Mouse (Mus musculus) embryonic facial prominence, embryonic 15.5 days (tissue): ENCODE measurements around the gene Clk1. TPM values are rescaled to one million over a fixed set of nuclear protein-coding genes. Genes with fewer than 3 reads are reported as not detected.

Experiments
- ATAC-seq: fragments of 200-750 bp; cut with Nextera tagmentation; 2 replicates; pipeline ENCODE4 v1.8.0; 2017; ENCODE audit warnings: low read depth, moderate TSS enrichment; ENCODE audit not compliant: insufficient number of reproducible peaks, low FRiP score, low TSS enrichment
- H3K27ac ChIP-seq: fragments of 300-500 bp; sonication (generic); replicated peaks from 2 replicates; pipeline ENCODE4 v1.5.1; 2015; ENCODE audit warnings: mild to moderate bottlenecking, inconsistent platforms
- H3K27me3 ChIP-seq: fragments of 300-500 bp; sonication (generic); 2 replicates; pipeline ENCODE4 v1.6.1; 2015; ENCODE audit warnings: inconsistent platforms
- H3K36me3 ChIP-seq: fragments of 300-500 bp; sonication (generic); 2 replicates; pipeline ENCODE4 v1.6.1; 2015; ENCODE audit warnings: mild to moderate bottlenecking, inconsistent platforms
- H3K4me1 ChIP-seq: fragments of 300-500 bp; sonication (generic); 2 replicates; pipeline ENCODE4 v1.6.1; 2015; ENCODE audit warnings: inconsistent platforms
- H3K4me2 ChIP-seq: fragments of 300-500 bp; sonication (generic); replicated peaks from 2 replicates; pipeline ENCODE4 v1.6.1; 2015; ENCODE audit warnings: mild to moderate bottlenecking, inconsistent platforms
- H3K4me3 ChIP-seq: fragments of 300-500 bp; sonication (generic); replicated peaks from 2 replicates; pipeline ENCODE4 v1.5.1; 2015; ENCODE audit warnings: mild to moderate bottlenecking, inconsistent platforms
- H3K9ac ChIP-seq: fragments of 300-500 bp; sonication (generic); 2 replicates; pipeline ENCODE4 v1.6.1; 2015; ENCODE audit warnings: inconsistent platforms
- H3K9me3 ChIP-seq: fragments of 300-500 bp; sonication (generic); replicated peaks from 2 replicates; pipeline ENCODE4 v1.6.1; 2016; ENCODE audit warnings: inconsistent platforms
- WGBS: fragments of 180-500 bp; shearing (Covaris S2); methylation state at CpG from one replicate; pipeline ENCODE4 v1.1.7; 2015; 5-methylcytosine and 5-hydroxymethylcytosine counted together
- polyA plus RNA-seq: library from polyadenylated mRNA; unstranded; fragments of >200 nt; fragmentation: Nextera tagmentation; extraction: Ambion mirVana; gene quantifications from 2 replicates; pipeline ENCODE4 v1.2.1, GENCODE M21; 2015

Gene Clk1
- 197 and 201 TPM in 2 replicates for polyA plus RNA-seq

DNA sequence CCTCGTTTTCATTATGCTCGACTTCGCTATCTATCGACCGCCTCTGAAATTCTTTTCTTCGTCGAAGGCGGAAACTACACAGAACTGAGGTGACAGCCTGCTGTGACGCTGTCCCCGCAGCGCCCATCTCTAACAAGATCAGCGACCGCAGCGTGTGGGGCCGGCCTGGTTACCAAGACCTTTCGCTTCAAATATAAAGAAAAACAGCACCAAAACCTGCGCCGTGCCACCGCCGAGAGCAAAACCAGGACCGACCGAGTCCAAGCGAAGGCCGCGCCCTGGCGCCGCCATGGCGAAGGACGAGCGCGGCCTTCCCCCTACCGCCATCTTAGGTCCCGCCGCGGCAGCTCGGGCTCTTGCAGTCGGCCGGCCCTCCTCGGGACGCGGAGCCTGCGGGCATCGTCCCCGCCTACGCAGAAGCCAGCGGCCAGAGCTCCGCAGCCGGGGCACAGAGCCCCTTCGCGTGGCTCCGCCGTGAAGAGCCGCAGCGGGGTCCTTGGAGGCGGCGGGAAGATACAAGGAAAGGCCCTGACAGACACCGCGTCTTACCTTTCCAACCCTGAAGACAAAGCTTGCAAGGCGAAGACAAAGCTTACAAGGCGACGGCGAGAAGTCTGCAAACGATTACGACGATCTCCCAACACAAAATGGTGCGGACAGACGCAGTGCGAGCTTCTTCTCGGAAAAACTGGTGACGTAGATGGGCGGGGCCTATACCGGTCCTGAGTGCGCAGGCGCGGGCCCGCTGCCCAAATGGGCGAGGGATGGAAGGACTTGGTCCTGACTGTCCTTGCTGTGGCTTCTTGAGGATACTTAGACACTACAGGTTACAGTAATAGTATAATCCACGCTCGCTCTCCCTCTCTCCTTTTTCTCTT is at the start of gene Clk1:
Gene Clk1, minus strand, starts transcription at position 696 of the 878 bp plus-strand sequence.
- Histone ChIP-seq H3K27ac (peak within 1 kb of the TSS; percentile 99), H3K4me2 (peak within 1 kb of the TSS; percentile 65), H3K9me3 (no peaks in the 10 kb centered on the region), H3K36me3 (peaks cover 19% of the 10 kb centered on the region), H3K4me1 (peaks cover 12% of the 10 kb centered on the region), H3K9ac (peak within 1 kb of the TSS; percentile 100), H3K4me3 (peak within 1 kb of the TSS; percentile 91), H3K27me3 (no peaks in the 10 kb centered on the region)
- under 1% methylated on average over 79 of the region's 79 CpGs for WGBS
- ATAC-seq: peak; percentile 96

- 92% methylated on average over 4 of the region's 4 CpGs for WGBS
These were observed 41.7 kb upstream of the Clk1 start for GRCm38 (mm10) chr1:58465561-58465960.

GRCm38 (mm10) chr1:58465042-58465441 is 41.2 kb upstream of the Clk1 start:
- Histone ChIP-seq H3K4me2 (no peak overlapping the region), H3K9me3 (no peaks in the 10 kb centered on the region), H3K36me3 (peaks cover 80% of the 10 kb centered on the region), H3K4me1 (no peaks in the 10 kb centered on the region), H3K4me3 (no peak overlapping the region), H3K27ac (no peak overlapping the region), H3K9ac (no peak overlapping the region), H3K27me3 (no peaks in the 10 kb centered on the region)
- 92% methylated on average over 4 of the region's 4 CpGs for WGBS
- ATAC-seq: no peak

More at GRCm38 (mm10) chr1:58465561-58465960, 41.7 kb upstream of the Clk1 start:
- no peak overlapping the region for H3K9ac ChIP-seq
- no peak for ATAC-seq
- no peak overlapping the region for H3K4me2 ChIP-seq
- no peaks in the 10 kb centered on the region for H3K27me3 ChIP-seq
- no peaks in the 10 kb centered on the region for H3K9me3 ChIP-seq
- H3K4me3 ChIP-seq: no peak overlapping the region
- H3K36me3 ChIP-seq: peaks cover 77% of the 10 kb centered on the region
- no peaks in the 10 kb centered on the region for H3K4me1 ChIP-seq
- no peak overlapping the region for H3K27ac ChIP-seq

GRCm38 (mm10) chr1:58463935-58464334 is 40.1 kb upstream of the Clk1 start:
- Histone ChIP-seq H3K4me3 (no peak overlapping the region), H3K9me3 (no peaks in the 10 kb centered on the region), H3K4me1 (no peaks in the 10 kb centered on the region), H3K27ac (no peak overlapping the region), H3K4me2 (no peak overlapping the region), H3K27me3 (no peaks in the 10 kb centered on the region), H3K9ac (no peak overlapping the region), H3K36me3 (peaks cover 76% of the 10 kb centered on the region)
- ATAC-seq: no peak
- 74% methylated on average over 2 of the region's 2 CpGs for WGBS

DNA sequence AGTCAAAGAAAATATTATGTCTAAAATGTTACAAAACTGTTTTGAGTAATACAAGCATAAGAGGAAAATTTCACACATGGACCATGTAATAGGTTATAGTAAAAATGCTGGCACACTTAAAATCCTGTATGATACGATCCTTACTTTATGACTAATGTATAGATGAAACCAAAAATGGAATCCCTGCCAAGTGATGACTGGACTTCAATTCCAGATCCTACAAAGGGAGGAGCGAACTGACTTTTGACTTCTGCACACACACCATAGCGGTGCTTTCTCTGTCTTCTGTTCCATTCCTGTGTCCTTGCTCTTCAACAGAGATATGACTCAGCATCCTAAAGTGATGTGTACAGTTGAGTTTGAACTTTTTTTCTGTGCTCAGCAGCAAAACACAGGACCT is 36.7 kb upstream of the Clk1 start:
- 90% methylated on average over 3 of the region's 3 CpGs for WGBS
- ATAC-seq: no peak
- Histone ChIP-seq H3K9me3 (no peaks in the 10 kb centered on the region), H3K4me3 (no peak overlapping the region), H3K4me2 (no peak overlapping the region), H3K4me1 (no peaks in the 10 kb centered on the region), H3K27me3 (no peaks in the 10 kb centered on the region), H3K36me3 (peaks cover 89% of the 10 kb centered on the region), H3K27ac (no peak overlapping the region), H3K9ac (no peak overlapping the region)

DNA sequence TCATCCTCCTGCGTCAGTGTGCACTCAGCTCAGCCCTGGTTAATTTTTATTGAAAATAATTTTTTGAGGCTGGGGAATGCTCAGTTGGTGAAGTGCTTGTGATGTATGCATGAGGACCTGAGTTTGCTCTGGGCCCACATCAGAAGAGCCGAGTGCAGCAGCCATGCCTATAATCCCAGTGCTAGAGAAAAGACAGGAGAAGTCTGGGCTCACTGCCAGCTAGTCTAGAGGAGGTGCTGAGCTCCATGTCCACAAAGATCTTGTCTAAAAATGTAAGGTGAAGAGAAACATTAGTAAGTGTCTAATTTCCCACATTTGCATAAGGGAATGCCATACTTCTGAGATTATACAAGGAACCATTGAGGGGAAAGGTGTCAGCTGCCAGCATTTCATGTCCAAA is 35.0 kb upstream of the Clk1 start:
- Histone ChIP-seq H3K27ac (no peak overlapping the region), H3K27me3 (no peaks in the 10 kb centered on the region), H3K36me3 (peaks cover 90% of the 10 kb centered on the region), H3K4me3 (no peak overlapping the region), H3K4me2 (no peak overlapping the region), H3K9ac (no peak overlapping the region), H3K9me3 (no peaks in the 10 kb centered on the region), H3K4me1 (no peaks in the 10 kb centered on the region)
- ATAC-seq: no peak
- WGBS: 63% methylated on average over 2 of the region's 2 CpGs

GRCm38 (mm10) chr1:58458175-58458574 is 34.3 kb upstream of the Clk1 start:
- Histone ChIP-seq H3K4me2 (no peak overlapping the region), H3K36me3 (peaks cover 90% of the 10 kb centered on the region), H3K27ac (no peak overlapping the region), H3K4me1 (no peaks in the 10 kb centered on the region), H3K9ac (no peak overlapping the region), H3K27me3 (no peaks in the 10 kb centered on the region), H3K9me3 (no peaks in the 10 kb centered on the region), H3K4me3 (no peak overlapping the region)
- 86% methylated on average over 5 of the region's 5 CpGs for WGBS
- no peak for ATAC-seq

GRCm38 (mm10) chr1:58454316-58454715 is 30.4 kb upstream of the Clk1 start:
- Histone ChIP-seq H3K36me3 (peaks cover 88% of the 10 kb centered on the region), H3K4me2 (no peak overlapping the region), H3K27ac (no peak overlapping the region), H3K9ac (no peak overlapping the region), H3K4me1 (no peaks in the 10 kb centered on the region), H3K4me3 (no peak overlapping the region), H3K9me3 (no peaks in the 10 kb centered on the region), H3K27me3 (no peaks in the 10 kb centered on the region)
- WGBS: 89% methylated on average over 6 of the region's 6 CpGs
- no peak for ATAC-seq

DNA sequence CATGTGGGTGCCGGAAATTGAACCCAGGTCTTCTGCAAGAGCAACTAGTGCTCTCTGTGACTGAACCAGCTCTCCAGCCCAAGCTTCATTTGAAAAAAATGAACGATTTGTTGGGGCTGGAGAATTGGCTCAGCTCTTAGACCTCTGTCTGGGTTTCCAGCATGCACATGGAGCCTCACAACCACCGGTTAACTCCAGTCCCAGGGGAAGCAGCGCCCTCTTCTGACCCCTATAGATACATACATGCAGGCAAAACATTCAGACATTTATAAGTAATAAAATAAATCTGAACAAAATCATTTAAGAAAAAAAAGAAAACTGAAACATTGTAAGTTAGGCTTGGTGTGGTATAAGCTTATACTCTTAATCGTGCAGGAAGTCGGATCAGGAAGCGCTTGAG is 24.5 kb upstream of the Clk1 start:
- Histone ChIP-seq H3K9ac (no peak overlapping the region), H3K27me3 (no peaks in the 10 kb centered on the region), H3K4me3 (no peak overlapping the region), H3K36me3 (peaks cover 43% of the 10 kb centered on the region), H3K4me2 (no peak overlapping the region), H3K27ac (no peak overlapping the region), H3K4me1 (peaks cover 20% of the 10 kb centered on the region), H3K9me3 (no peaks in the 10 kb centered on the region)
- 86% methylated on average over 7 of the region's 7 CpGs for whole genome bisulfite sequencing
- no peak for ATAC-seq

- Histone ChIP-seq H3K9ac (no peak overlapping the region), H3K9me3 (no peaks in the 10 kb centered on the region), H3K4me2 (no peak overlapping the region), H3K36me3 (peaks cover 36% of the 10 kb centered on the region), H3K4me3 (no peak overlapping the region), H3K27ac (no peak overlapping the region), H3K27me3 (no peaks in the 10 kb centered on the region), H3K4me1 (peaks cover 20% of the 10 kb centered on the region)
- ATAC-seq: no peak
- 95% methylated on average over 7 of the region's 7 CpGs for WGBS
These were observed 23.9 kb upstream of the Clk1 start for GRCm38 (mm10) chr1:58447766-58448165.

DNA sequence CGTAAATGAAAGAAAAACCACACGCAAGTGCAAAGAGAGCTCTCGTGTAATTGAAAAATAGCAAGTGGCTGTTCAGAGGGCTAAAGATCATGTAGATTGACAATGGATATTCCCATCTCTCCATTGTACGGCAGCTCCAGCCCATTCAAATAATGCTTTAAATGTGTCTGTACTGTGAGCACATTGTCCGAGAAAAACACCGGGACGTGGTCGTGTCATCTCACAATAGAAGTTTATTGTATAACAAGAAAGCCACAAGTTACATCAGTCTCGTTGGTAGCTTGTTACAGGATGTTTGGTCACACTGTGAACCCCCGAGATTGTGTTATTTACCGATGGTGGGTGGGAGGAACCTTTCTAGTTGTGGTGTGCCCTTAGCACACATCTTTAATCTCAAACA is 22.0 kb upstream of the Clk1 start:
- no peaks in the 10 kb centered on the region for H3K27me3 ChIP-seq
- no peaks in the 10 kb centered on the region for H3K9me3 ChIP-seq
- peak overlapping the region; percentile 70 for H3K4me3 ChIP-seq
- 5% methylated on average over 11 of the region's 11 CpGs for WGBS
- peak overlapping the region; percentile 79 for H3K9ac ChIP-seq
- peaks cover 20% of the 10 kb centered on the region for H3K4me1 ChIP-seq
- no peak for ATAC-seq
- H3K4me2 ChIP-seq: peak overlapping the region; percentile 69
- peaks cover 35% of the 10 kb centered on the region for H3K36me3 ChIP-seq
- peak overlapping the region; percentile 97 for H3K27ac ChIP-seq
